Comparison of ENCODE assay signal across 8 mouse cellular contexts in the genomic region with DNA sequence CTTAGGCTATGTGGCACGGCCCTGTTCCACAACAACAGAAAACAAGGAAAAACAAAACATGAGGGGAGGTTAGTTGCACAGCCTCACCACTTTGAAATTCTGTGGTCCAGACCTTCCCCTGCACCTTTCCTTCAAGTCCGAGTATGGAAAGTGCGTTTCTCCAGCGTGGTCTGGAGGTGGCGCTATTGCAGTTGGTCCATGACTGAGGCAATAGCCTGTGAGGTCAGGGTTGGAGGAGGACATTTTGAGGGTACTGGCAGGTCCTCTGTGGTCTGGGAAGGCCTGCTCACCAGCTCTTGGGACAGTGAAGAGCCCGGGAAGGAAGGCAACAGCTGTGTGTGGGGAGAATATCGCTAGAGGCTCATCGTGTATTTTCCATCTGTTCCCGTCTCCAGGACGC. TPM values are rescaled to one million over a fixed set of nuclear protein-coding genes. Genes with fewer than 3 reads are reported as not detected.
DNase-seq lines count a peak whose midpoint lies in the region; ATAC-seq and TF ChIP-seq lines count a peak whose summit lies in the region.

No protein-coding gene starts in this region.

- no peak overlapping the region for H3K4me2 ChIP-seq in liver, postnatal 0 days (ENCODE audit: low read depth, low read length)
- no peak overlapping the region for H3K4me2 ChIP-seq in liver, embryonic 12.5 days
- H3K4me2 ChIP-seq in myocyte (ENCODE audit: low read depth), result no peak overlapping the region
- H3K4me2 ChIP-seq in heart, embryonic 11.5 days, result no peak overlapping the region

- H3K4me1 ChIP-seq in liver, postnatal 0 days (ENCODE audit: insufficient read depth), result no peaks in the 10 kb centered on the region
- no peaks in the 10 kb centered on the region for H3K4me1 ChIP-seq in liver, embryonic 12.5 days
- H3K4me1 ChIP-seq in heart, embryonic 11.5 days (ENCODE audit: control insufficient read depth, insufficient read depth, low read length), result no peaks in the 10 kb centered on the region

- TF ChIP-seq POLR2A in myocyte (IDR thresholded peaks at IDR 0.05; ENCODE audit: insufficient read length, low read depth), result no peak

- TF ChIP-seq EP300 in liver, postnatal 0 days (IDR thresholded peaks at IDR 0.05; ENCODE audit: low read depth), result no peak

- H3K36me3 ChIP-seq in liver, postnatal 0 days (replicated peaks; ENCODE audit: insufficient read depth, low read length), result no peaks in the 10 kb centered on the region
- no peaks in the 10 kb centered on the region for H3K36me3 ChIP-seq in liver, embryonic 12.5 days
- no peaks in the 10 kb centered on the region for H3K36me3 ChIP-seq in myocyte (ENCODE audit: control insufficient read depth, insufficient read depth)
- no peaks in the 10 kb centered on the region for H3K36me3 ChIP-seq in heart, embryonic 11.5 days (ENCODE audit: control insufficient read depth, insufficient read depth, low read length)

- intact Hi-C loops in gastrocnemius, adult 2 months (cut with DNase I), result no loop called here
- intact Hi-C loops in gastrocnemius, postnatal 36 days (cut with DNase I), result loop anchor here (5.0 kb wide), 2 partner anchors 53 to 243 kb away; no protein-coding TSS in a partner anchor

- no peak overlapping the region for H3K4me3 ChIP-seq in gastrocnemius, adult 2 months
- H3K4me3 ChIP-seq in liver, postnatal 0 days (ENCODE audit: low read depth, low read length), result no peak overlapping the region
- no peak overlapping the region for H3K4me3 ChIP-seq in liver, embryonic 12.5 days
- no peak overlapping the region for H3K4me3 ChIP-seq in myocyte
- no peak overlapping the region for H3K4me3 ChIP-seq in heart, embryonic 11.5 days (ENCODE audit: low read depth, low read length)

- 62% methylated on average over 10 of the region's 10 CpGs for WGBS in liver, postnatal 0 days (ENCODE audit: insufficient replicate concordance)
- WGBS in liver, embryonic 12.5 days (ENCODE audit: insufficient replicate concordance), result 54% methylated on average over 10 of the region's 10 CpGs
- WGBS in heart, embryonic 11.5 days (ENCODE audit: insufficient replicate concordance), result 55% methylated on average over 10 of the region's 10 CpGs

- no peak overlapping the region for H3K9ac ChIP-seq in liver, postnatal 0 days (replicated peaks)
- H3K9ac ChIP-seq in liver, embryonic 12.5 days, result no peak overlapping the region
- no peak overlapping the region for H3K9ac ChIP-seq in heart, embryonic 11.5 days (ENCODE audit: low read depth, low read length)

- no peak for DNase-seq in gastrocnemius, adult 2 months
- no peak for DNase-seq in gastrocnemius, postnatal 36 days
- no peak for DNase-seq in liver, postnatal 0 days
- peak; percentile 73 for DNase-seq in ZHBTc4 (ENCODE audit: low read depth, low spot score)
- no peak for DNase-seq in Muller cell, postnatal 12 days (ENCODE audit: inconsistent ontology term)

- H3K27me3 ChIP-seq in liver, postnatal 0 days (ENCODE audit: insufficient read depth, low read length), result no peaks in the 10 kb centered on the region
- H3K27me3 ChIP-seq in liver, embryonic 12.5 days (replicated peaks), result peaks cover 9% of the 10 kb centered on the region; the same call in 1 of the 2 replicates
- no peaks in the 10 kb centered on the region for H3K27me3 ChIP-seq in myocyte (ENCODE audit: control insufficient read depth, insufficient read depth, insufficient read length)
- peaks cover 10% of the 10 kb centered on the region for H3K27me3 ChIP-seq in heart, embryonic 11.5 days (ENCODE audit: control insufficient read depth, insufficient read depth, low read length)

- H3K27ac ChIP-seq in gastrocnemius, adult 2 months, result no peak overlapping the region
- no peak overlapping the region for H3K27ac ChIP-seq in liver, postnatal 0 days (ENCODE audit: low read depth)
- no peak overlapping the region for H3K27ac ChIP-seq in liver, embryonic 12.5 days
- H3K27ac ChIP-seq in heart, embryonic 11.5 days (ENCODE audit: low read depth, low read length), result no peak overlapping the region

- no peak for ATAC-seq in liver, postnatal 0 days
- no peak for ATAC-seq in liver, embryonic 12.5 days
- ATAC-seq in heart, embryonic 11.5 days (replicated peaks; ENCODE audit: insufficient number of reproducible peaks, low FRiP score, low TSS enrichment), result no peak

- no peaks in the 10 kb centered on the region for H3K9me3 ChIP-seq in liver, postnatal 0 days (ENCODE audit: low read length)
- no peaks in the 10 kb centered on the region for H3K9me3 ChIP-seq in liver, embryonic 12.5 days (replicated peaks)
- no peaks in the 10 kb centered on the region for H3K9me3 ChIP-seq in heart, embryonic 11.5 days (replicated peaks; ENCODE audit: control insufficient read depth, low read length)

- H3ac ChIP-seq in myocyte (ENCODE audit: control insufficient read depth, insufficient read length), result no peak overlapping the region

- H3K79me2 ChIP-seq in myocyte (ENCODE audit: control insufficient read depth, insufficient read depth), result no peaks in the 10 kb centered on the region

- peak; percentile 36; the same call in 1 of the 2 replicates for TF ChIP-seq CTCF in gastrocnemius, adult 2 months (IDR thresholded peaks at IDR 0.05)
- peak; percentile 40 for TF ChIP-seq CTCF in liver, postnatal 0 days (IDR thresholded peaks at IDR 0.05; ENCODE audit: low read depth)

TF ChIP-seq in myocyte, 11 proteins besides CTCF, POLR2A, EP300 and RAD21:
- no peak for TF ChIP-seq USF1 (IDR thresholded peaks at IDR 0.05; ENCODE audit: low read depth)
- TF ChIP-seq MYOD1 (IDR thresholded peaks at IDR 0.05; ENCODE audit: control insufficient read depth in 1 of 3, insufficient read length in 2 of 3, low read depth in 2 of 3), result peak in 2 of 3 experiments; percentile 22 to 41
- TF ChIP-seq SRF (IDR thresholded peaks at IDR 0.05; ENCODE audit: control insufficient read depth, insufficient read length, low read depth), result no peak
- TF ChIP-seq REST (IDR thresholded peaks at IDR 0.05; ENCODE audit: insufficient read depth, insufficient read length), result no peak
- TF ChIP-seq TCF3 (IDR thresholded peaks at IDR 0.05; ENCODE audit: insufficient read length, low read depth), result no peak
- no peak for TF ChIP-seq E2F4 (IDR thresholded peaks at IDR 0.05; ENCODE audit: insufficient read depth)

RNA-seq across cellular contexts. Expression of a gene that starts 21.2 kb away (rescaled TPM):
- total RNA-seq in gastrocnemius, adult 2 months (2021), result 10 to 100 TPM; 13.6 to 14.3 TPM
- total RNA-seq in gastrocnemius, postnatal 36 days (2021), result 10 to 100 TPM; 10.7 to 14.5 TPM
- polyA plus RNA-seq in liver, postnatal 0 days (2015; fragmentation: Nextera tagmentation; extraction: Ambion mirVana), result 6.1 and 8.0 TPM in 2 replicates
- 8.4 TPM in 2 replicates for polyA plus RNA-seq in liver, embryonic 12.5 days (2016; fragmentation: Nextera tagmentation; extraction: Ambion mirVana)
- 10.5 TPM for polyA plus RNA-seq in myocyte (2012; fragmentation: generic; extraction: Trizol)
- polyA plus RNA-seq in heart, embryonic 11.5 days (2014; fragmentation: Nextera tagmentation; extraction: Ambion mirVana), result 12.8 and 16.8 TPM in 2 replicates

RNA-seq across cellular contexts. Expression of a gene that starts 58.4 kb away (rescaled TPM):
- total RNA-seq in gastrocnemius, adult 2 months (2021), result 1 to 10 TPM; 3.0 to 3.4 TPM
- total RNA-seq in gastrocnemius, postnatal 36 days (2021), result 1 to 10 TPM; 4.1 to 4.9 TPM
- 0.98 and 1.1 TPM in 2 replicates for polyA plus RNA-seq in liver, postnatal 0 days (2015; fragmentation: Nextera tagmentation; extraction: Ambion mirVana)
- polyA plus RNA-seq in liver, embryonic 12.5 days (2016; fragmentation: Nextera tagmentation; extraction: Ambion mirVana), result 3.6 and 3.7 TPM in 2 replicates
- polyA plus RNA-seq in myocyte (2012; fragmentation: generic; extraction: Trizol), result 3.1 TPM
- 4.2 and 6.4 TPM in 2 replicates for polyA plus RNA-seq in heart, embryonic 11.5 days (2014; fragmentation: Nextera tagmentation; extraction: Ambion mirVana)
